Mouse (Mus musculus) heart, embryonic 15.5 days (tissue): ENCODE data around the gene Rbpjl. TPM values are rescaled to one million over a fixed set of nuclear protein-coding genes. Genes with fewer than 3 reads are reported as not detected.
A peak's percentile ranks its signal among the peaks of the same experiment; 100 is the strongest.

Experiments used
- ATAC-seq: fragments of 200-750 bp; cut with Nextera tagmentation; replicated peaks from 2 replicates; pipeline ENCODE4 v1.8.0; 2017; ENCODE audit warnings: low read depth, moderate TSS enrichment; ENCODE audit not compliant: insufficient number of reproducible peaks, insufficient read depth, low FRiP score
- H3K27ac ChIP-seq: fragments of 300-500 bp; sonication (generic); 2 replicates; pipeline ENCODE4 v1.5.1; 2015; ENCODE audit warnings: mild to moderate bottlenecking, inconsistent platforms
- H3K27me3 ChIP-seq: fragments of 300-500 bp; sonication (generic); 2 replicates; pipeline ENCODE4 v1.6.1; 2015; ENCODE audit warnings: inconsistent platforms
- H3K36me3 ChIP-seq: fragments of 300-500 bp; sonication (generic); 2 replicates; pipeline ENCODE4 v1.6.1; 2015; ENCODE audit warnings: mild to moderate bottlenecking, inconsistent platforms
- H3K4me1 ChIP-seq: fragments of 300-500 bp; sonication (generic); replicated peaks from 2 replicates; pipeline ENCODE4 v1.6.1; 2015; ENCODE audit warnings: inconsistent platforms
- H3K4me2 ChIP-seq: fragments of 300-500 bp; sonication (generic); 2 replicates; pipeline ENCODE4 v1.6.1; 2015; ENCODE audit warnings: inconsistent platforms, mild to moderate bottlenecking, moderate library complexity
- H3K4me3 ChIP-seq: fragments of 300-500 bp; sonication (generic); 2 replicates; pipeline ENCODE4 v1.5.1; 2015; ENCODE audit warnings: mild to moderate bottlenecking, inconsistent platforms
- H3K9ac ChIP-seq: fragments of 300-500 bp; sonication (generic); 2 replicates; pipeline ENCODE4 v1.6.1; 2015; ENCODE audit warnings: mild to moderate bottlenecking, inconsistent platforms
- H3K9me3 ChIP-seq: fragments of 300-500 bp; sonication (generic); replicated peaks from 2 replicates; pipeline ENCODE4 v1.6.1; 2016; ENCODE audit warnings: inconsistent platforms
- WGBS: fragments of 180-500 bp; shearing (Covaris S2); methylation state at CpG from one replicate; pipeline ENCODE4 v1.1.7; 2015; ENCODE audit warnings: mixed read lengths; 5-methylcytosine and 5-hydroxymethylcytosine counted together
- polyA plus RNA-seq: library from polyadenylated mRNA; unstranded; fragments of >200 nt; fragmentation: Nextera tagmentation; extraction: Ambion mirVana; gene quantifications from 2 replicates; pipeline ENCODE4 v1.2.1, GENCODE M21; 2015

Gene Rbpjl
- polyA plus RNA-seq, 1 experiment from 2014 or later: 0.25 TPM

DNA sequence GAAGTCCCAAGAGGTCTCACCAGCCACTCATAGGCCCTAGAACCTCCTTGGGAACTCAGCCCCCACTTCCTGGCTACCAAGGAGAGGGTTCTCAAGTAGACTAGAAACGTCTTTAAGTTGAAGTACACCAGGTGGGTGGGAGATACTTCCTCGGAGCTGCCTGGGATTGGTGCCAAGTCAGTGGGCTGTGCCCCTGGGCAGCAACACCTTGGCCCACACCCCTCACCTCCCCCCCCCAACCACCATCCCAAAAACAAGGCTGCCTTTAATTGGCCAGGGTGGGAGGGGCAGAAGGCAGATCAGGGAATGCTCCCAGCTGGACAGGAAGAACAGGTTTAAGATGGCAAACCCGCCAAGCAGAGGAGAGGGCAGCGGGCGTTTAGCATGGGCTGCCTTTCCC is 37.4 kb downstream of the Rbpjl start:
- no peak overlapping the region for H3K27ac ChIP-seq
- peaks cover 22% of the 10 kb centered on the region for H3K27me3 ChIP-seq
- ATAC-seq: no peak
- no peak overlapping the region for H3K4me3 ChIP-seq
- H3K4me2 ChIP-seq: no peak overlapping the region
- H3K4me1 ChIP-seq: peaks cover 67% of the 10 kb centered on the region
- H3K9me3 ChIP-seq: no peaks in the 10 kb centered on the region
- no peaks in the 10 kb centered on the region for H3K36me3 ChIP-seq
- 69% methylated on average over 5 of the region's 5 CpGs for whole genome bisulfite sequencing
- no peak overlapping the region for H3K9ac ChIP-seq

DNA sequence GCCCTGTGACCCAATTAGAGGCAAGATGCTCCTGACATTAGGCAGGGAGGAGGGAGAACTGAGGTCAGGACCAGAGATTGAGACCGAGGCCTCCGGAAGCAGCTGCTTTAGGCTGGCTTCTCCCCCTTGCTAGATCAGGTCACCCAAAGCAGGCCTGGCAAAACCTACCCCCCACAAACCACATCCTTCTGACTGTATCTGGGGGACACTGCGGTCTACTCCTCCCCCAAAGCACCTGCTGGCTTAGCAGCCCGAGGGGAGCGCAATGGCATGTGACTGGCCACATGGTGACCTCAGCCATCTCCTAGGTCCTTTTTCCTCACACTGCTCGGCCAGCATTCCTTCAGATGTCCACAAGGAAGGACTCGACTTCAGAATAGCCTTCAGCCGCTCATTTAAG is 38.2 kb downstream of the Rbpjl start:
- peak overlapping the region; percentile 34; the same call in 1 of the 2 replicates for H3K9ac ChIP-seq
- peaks cover 27% of the 10 kb centered on the region for H3K27me3 ChIP-seq
- H3K36me3 ChIP-seq: no peaks in the 10 kb centered on the region
- peak overlapping the region; percentile 95 for H3K4me2 ChIP-seq
- H3K9me3 ChIP-seq: no peaks in the 10 kb centered on the region
- H3K27ac ChIP-seq: no peak overlapping the region
- H3K4me1 ChIP-seq: peaks cover 58% of the 10 kb centered on the region
- ATAC-seq: no peak
- 52% methylated on average over 8 of the region's 8 CpGs for WGBS
- H3K4me3 ChIP-seq: peak overlapping the region; percentile 75

DNA sequence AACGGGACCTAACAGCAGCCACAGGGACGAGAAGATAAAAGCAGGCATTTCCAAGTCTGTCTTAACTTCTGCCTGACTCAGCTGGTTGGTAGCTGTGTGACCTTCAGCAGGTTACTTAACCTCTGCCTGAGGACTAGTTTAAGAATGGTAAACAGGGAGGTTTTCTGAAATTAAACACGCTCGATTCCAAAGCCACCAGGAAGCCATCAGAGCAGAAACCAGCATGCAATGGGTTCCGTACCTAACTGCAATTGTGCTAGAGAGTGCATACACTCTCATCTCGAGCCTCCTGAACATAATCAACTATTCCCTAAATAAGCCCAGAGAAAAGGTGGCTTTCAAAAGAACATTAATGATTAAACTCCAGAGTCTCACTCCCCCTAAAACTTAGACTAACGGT is 38.8 kb downstream of the Rbpjl start:
- no peaks in the 10 kb centered on the region for H3K36me3 ChIP-seq
- H3K27ac ChIP-seq: no peak overlapping the region
- H3K4me1 ChIP-seq: peaks cover 53% of the 10 kb centered on the region
- peak overlapping the region; percentile 80 for H3K9ac ChIP-seq
- ATAC-seq: no peak
- H3K4me2 ChIP-seq: peak overlapping the region; percentile 95
- 38% methylated on average over 7 of the region's 7 CpGs for WGBS
- peaks cover 30% of the 10 kb centered on the region for H3K27me3 ChIP-seq
- H3K4me3 ChIP-seq: peak overlapping the region; percentile 75
- no peaks in the 10 kb centered on the region for H3K9me3 ChIP-seq

DNA sequence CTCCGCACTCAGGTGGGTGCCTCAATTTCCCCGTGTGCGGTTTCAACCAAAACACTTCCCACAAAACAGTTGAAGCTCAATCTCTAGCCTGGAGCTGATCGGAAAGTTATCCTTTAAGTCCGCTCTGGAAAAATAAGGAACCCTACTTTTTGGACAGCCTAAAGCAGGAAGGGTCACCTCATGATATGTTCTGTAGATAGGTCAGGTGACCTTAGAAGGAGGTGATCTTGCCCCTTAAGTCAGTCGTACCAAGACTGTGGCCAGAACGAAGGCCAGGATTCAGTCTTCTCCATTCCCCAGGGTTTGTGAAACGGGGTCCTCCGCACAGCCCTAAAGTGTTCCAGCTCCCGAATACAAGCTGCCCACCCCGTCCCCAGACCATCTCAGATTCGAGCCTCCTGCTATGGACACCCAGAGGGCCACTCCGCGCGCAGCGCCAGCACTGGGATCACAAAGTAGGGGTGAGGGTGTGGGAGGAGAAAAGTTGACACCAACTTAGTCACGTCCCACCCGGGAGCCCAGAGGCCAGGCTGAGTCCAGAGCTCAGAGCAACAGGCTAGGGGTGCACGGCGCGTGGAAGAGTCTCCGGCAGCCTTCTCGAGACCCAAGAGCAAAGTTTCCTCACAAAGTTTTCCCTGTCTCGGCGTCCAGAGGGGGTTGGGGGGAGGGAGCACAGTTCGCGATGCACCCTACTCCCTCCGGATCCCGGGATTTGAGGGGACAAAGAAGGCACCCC is 39.5 kb downstream of the Rbpjl start:
- Histone ChIP-seq H3K27me3 (peaks cover 30% of the 10 kb centered on the region), H3K4me3 (peak overlapping the region; percentile 75), H3K4me2 (peak overlapping the region; percentile 95), H3K9me3 (no peaks in the 10 kb centered on the region), H3K27ac (peak overlapping the region; percentile 72), H3K36me3 (no peaks in the 10 kb centered on the region), H3K4me1 (peaks cover 46% of the 10 kb centered on the region), H3K9ac (peak overlapping the region; percentile 80)
- ATAC-seq: peak; percentile 73
- WGBS: 4% methylated on average over 29 of the region's 29 CpGs

DNA sequence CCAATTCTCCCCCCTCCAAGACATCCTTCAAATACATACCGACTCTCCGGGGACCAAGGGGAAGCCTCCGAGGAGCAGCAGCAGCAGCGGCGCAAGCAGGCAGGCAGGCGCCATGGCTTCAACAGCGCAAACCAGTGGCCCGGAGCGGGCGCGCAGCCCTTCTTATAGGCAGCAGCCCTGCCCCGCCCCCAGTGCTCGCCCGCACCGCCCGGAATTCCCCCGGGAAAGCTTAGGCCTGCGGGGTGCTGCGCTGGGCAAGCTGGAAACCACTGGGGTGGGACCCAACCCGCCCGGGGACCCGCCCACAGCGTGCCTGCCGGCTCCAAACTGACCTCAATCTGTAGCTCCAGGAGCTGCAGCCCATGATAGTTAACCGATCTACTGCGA is 40.1 kb downstream of the Rbpjl start:
- H3K27ac ChIP-seq: peak overlapping the region; percentile 72
- peak; percentile 90 for ATAC-seq
- H3K27me3 ChIP-seq: peaks cover 30% of the 10 kb centered on the region
- H3K4me3 ChIP-seq: peak overlapping the region; percentile 75
- peak overlapping the region; percentile 80 for H3K9ac ChIP-seq
- WGBS: under 1% methylated on average over 24 of the region's 26 CpGs
- H3K9me3 ChIP-seq: no peaks in the 10 kb centered on the region
- H3K4me2 ChIP-seq: peak overlapping the region; percentile 95
- peaks cover 42% of the 10 kb centered on the region for H3K4me1 ChIP-seq
- H3K36me3 ChIP-seq: no peaks in the 10 kb centered on the region

DNA sequence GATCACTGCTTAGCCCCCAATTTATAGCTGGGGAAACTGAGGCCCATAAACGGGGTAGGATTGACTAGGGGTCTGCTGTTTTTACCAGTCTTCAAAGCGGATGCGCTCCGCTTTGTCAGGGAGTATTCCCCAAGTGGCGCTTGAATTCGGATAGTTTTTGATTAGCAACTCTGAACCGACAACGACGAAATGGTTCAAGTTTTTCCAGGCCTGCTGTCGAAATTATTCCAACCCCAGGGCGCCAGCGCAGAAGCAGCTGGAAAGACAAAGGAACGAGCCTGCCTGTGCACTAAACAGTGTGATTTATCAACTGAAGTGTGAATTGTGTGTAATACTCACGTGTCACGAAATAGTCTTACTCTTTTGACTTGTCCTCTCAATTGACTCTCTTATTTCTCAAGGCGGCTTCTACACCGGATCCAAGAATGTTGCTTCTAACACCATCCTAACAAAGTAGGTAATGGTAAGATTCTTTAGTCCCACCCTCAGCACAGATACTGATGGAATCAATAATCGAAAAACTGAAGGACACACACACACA is 40.6 kb downstream of the Rbpjl start, which contains the start of gene Sdc4:
Gene Sdc4 (minus strand): TSS at position 428 of the 541 bp plus-strand sequence.
- ATAC-seq: no peak; the same call in 1 of the 2 replicates
- H3K27me3 ChIP-seq: peaks cover 30% of the 10 kb centered on the region
- H3K36me3 ChIP-seq: no peaks in the 10 kb centered on the region
- peak within 1 kb of the TSS; percentile 80 for H3K9ac ChIP-seq
- H3K9me3 ChIP-seq: no peaks in the 10 kb centered on the region
- H3K4me2 ChIP-seq: peak within 1 kb of the TSS; percentile 95
- H3K4me3 ChIP-seq: peak within 1 kb of the TSS; percentile 75
- peaks cover 39% of the 10 kb centered on the region for H3K4me1 ChIP-seq
- peak within 1 kb of the TSS; percentile 72 for H3K27ac ChIP-seq
- 12% methylated on average over 18 of the region's 18 CpGs for WGBS

DNA sequence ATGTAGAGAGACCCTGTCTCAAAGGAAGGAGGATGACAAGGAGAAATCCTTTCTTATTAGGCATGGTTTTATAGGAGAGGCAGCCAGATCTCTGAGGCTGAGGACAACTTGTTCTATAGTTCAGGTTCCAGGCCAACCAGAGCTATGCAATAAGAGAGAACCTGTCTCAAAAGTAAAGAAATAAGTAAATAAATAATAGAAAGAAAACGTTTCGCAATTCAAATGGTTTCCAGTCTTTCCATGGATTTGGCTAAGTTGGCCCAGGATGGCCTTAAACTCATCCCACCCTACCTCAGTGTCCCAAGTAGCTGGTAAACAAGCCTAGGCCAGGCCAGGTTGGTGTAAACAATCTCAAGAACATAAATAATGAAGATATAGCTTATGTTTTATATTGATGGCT is 41.8 kb downstream of the Rbpjl start:
- Histone ChIP-seq H3K36me3 (no peaks in the 10 kb centered on the region), H3K9me3 (no peaks in the 10 kb centered on the region), H3K9ac (no peak overlapping the region), H3K4me2 (no peak overlapping the region), H3K27ac (no peak overlapping the region), H3K27me3 (peaks cover 30% of the 10 kb centered on the region), H3K4me1 (peaks cover 39% of the 10 kb centered on the region), H3K4me3 (no peak overlapping the region)
- no peak for ATAC-seq
- 81% methylated on average over 2 of the region's 2 CpGs for WGBS

DNA sequence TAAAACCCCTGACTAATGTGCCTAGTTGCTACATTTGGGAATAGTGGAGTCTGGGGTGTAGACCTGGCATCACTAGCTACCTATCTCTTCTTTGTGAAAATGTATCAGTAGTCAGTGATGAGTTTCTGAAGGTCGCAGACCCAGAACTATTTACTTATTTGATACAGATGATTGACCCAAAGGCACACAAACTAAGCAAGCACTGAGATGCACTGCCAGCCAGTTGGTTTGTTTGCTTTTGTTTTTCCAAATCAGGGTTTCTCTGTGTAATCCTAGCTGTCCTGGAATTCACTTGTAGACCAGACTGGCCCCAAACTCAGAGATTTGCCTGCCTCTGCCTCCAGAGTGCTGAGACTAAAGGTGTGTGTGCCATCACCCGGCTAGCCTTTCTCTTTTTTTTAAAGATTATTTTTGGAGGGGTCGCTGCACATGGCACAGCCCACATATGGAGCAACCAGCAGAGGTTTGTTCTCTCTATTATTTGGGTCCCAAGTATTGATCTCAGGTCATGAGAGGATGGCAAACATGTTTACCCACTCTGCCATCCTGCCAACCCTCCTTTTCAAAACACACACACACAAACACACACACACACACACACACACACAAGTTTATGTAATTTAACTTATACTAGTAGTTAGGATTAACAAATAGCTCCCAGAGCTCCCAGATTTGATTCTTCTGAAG is 42.6 kb downstream of the Rbpjl start:
- Histone ChIP-seq H3K9ac (no peak overlapping the region), H3K4me1 (peaks cover 36% of the 10 kb centered on the region), H3K36me3 (no peaks in the 10 kb centered on the region), H3K4me3 (no peak overlapping the region), H3K9me3 (no peaks in the 10 kb centered on the region), H3K4me2 (no peak overlapping the region), H3K27me3 (peaks cover 30% of the 10 kb centered on the region), H3K27ac (no peak overlapping the region)
- 77% methylated on average over 3 of the region's 3 CpGs for WGBS
- ATAC-seq: no peak

DNA sequence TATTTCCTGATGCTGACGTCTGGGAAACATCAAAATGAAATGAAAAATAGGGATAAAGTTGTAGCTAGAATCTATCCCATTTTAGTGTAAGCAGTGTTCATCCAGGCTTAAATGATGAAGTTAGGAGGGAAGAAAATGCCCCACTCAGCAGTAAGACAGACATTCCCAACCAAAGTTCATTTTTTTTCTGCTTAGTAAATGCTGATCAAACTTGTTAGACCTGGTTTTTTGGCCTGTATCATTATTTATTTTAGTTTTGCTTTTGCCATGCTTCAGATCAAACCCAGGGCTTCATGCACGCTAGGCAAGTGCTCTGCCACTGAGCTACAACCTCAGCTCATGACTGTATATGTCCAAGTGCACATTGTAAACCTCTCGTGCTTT is 43.1 kb downstream of the Rbpjl start:
- Histone ChIP-seq H3K27ac (no peak overlapping the region), H3K4me3 (no peak overlapping the region), H3K36me3 (no peaks in the 10 kb centered on the region), H3K9ac (no peak overlapping the region), H3K4me1 (peaks cover 33% of the 10 kb centered on the region), H3K27me3 (peaks cover 29% of the 10 kb centered on the region), H3K9me3 (no peaks in the 10 kb centered on the region), H3K4me2 (no peak overlapping the region)
- ATAC-seq: no peak
- WGBS: 72% methylated on average over 3 of the region's 3 CpGs

DNA sequence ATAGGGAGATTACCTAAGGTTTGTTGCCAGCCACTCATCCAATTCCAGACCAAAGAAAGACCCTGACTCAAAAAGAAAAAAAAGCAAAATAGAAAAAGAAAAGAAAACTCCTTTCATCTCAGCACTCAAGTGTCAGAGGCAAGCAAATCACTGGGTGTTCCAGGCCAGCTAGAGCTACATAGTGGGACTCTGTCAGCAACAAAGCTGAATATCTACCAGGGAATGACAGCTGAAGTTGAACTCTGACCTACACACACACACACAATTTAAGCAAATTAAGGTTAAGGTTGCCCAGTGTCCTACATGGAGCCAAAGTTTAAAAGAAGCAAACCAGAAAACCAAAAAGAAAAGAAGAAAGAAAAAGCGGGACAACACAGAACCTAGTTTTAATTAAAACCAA is 45.2 kb downstream of the Rbpjl start:
- no peak overlapping the region for H3K4me2 ChIP-seq
- H3K36me3 ChIP-seq: no peaks in the 10 kb centered on the region
- peaks cover 24% of the 10 kb centered on the region for H3K27me3 ChIP-seq
- ATAC-seq: no peak
- H3K9me3 ChIP-seq: no peaks in the 10 kb centered on the region
- H3K4me3 ChIP-seq: no peak overlapping the region
- no peak overlapping the region for H3K27ac ChIP-seq
- no peak overlapping the region for H3K9ac ChIP-seq
- WGBS: 88% methylated on average over 1 of the region's 1 CpGs
- H3K4me1 ChIP-seq: peaks cover 36% of the 10 kb centered on the region

DNA sequence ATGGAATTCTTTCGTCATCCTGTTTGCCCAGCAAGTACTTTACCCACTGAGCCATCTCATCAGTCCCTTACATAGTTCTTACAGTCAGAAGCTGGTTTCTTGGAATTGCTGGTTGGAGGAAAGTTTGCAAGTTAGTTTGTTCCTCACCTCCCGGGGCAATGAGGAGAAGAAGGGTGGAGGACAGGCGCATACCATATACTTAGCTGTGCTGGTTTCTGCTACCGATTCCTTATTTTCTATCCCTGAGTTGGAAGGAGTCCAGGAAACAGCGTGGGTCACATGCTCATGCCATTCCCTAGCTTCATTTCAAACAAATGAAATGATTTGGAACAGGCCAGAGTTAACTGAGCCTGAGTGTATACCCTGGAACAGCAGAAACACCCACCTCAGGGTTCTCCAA is 46.0 kb downstream of the Rbpjl start:
- H3K9me3 ChIP-seq: no peaks in the 10 kb centered on the region
- no peaks in the 10 kb centered on the region for H3K36me3 ChIP-seq
- H3K9ac ChIP-seq: no peak overlapping the region
- no peak overlapping the region for H3K4me3 ChIP-seq
- no peak for ATAC-seq
- peak overlapping the region; percentile 31; the same call in 1 of the 2 replicates for H3K27ac ChIP-seq
- H3K4me1 ChIP-seq: peaks cover 38% of the 10 kb centered on the region
- no peak overlapping the region for H3K4me2 ChIP-seq
- 53% methylated on average over 5 of the region's 5 CpGs for WGBS
- H3K27me3 ChIP-seq: peaks cover 23% of the 10 kb centered on the region
